Mouse (Mus musculus) left cerebral cortex, postnatal 25 days (tissue): ENCODE measurements at regions not wholly inside any gene's neighbourhood (a gene's known extent, or its start where the extent isn't known, plus 50 kb on each side); places are given as distances from the start of the nearest gene placed in this dataset.

Source experiments
- DNase-seq, 2 experiments: peaks; one replicate each; pipeline ENCODE4 v3.0.0; 2022; ENCODE audit warnings: low spot score in 2 of 2, mixed read lengths in 1 of 2
- intact Hi-C: fragments of 180-260 bp; cut with DNase I; formaldehyde crosslinking; loops from one replicate; pipeline ENCODE4 v1.15.1; 2025

DNA sequence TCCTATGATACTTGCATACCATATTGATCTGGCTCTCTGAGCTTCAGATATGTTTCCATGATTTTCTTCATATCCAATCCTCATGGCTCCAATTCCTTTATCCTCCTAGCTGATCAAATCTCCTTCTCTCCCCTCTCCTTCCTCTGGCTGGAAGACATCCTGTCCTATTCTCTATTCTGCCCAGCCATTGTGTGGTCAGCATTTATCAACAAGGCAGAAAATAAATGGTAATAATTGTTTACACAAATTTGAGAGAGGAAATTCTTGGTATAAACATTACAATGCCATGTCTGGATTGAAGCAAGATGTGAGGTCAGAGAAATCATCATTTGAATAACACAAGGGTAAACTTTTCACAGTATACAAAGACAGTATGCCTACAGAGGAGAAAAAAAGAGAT lies 158.2 kb downstream of the Naf1 start:
- DNase-seq, result no peak
- intact Hi-C loops, result no loop called here

DNA sequence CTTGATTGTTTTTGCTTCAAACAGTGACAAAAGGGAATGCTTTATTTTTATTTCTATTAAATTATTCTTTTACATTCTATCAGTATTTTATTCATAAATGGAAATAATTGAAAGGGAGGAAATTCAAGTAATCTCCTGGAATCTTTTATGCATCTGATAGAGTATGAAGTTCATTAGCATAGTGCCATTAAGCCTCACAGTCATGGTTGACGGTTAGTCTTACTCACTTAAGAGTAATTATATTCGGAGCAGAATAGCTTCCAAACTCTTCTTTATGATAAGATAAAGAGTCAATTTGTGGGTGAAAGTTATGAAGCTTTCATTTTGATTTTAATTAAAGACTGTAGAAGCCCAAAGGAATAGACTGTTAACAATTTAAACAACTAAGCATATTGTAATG lies 172.8 kb downstream of the Naf1 start:
- intact Hi-C loops, result no loop called here
- DNase-seq, result no peak

DNA sequence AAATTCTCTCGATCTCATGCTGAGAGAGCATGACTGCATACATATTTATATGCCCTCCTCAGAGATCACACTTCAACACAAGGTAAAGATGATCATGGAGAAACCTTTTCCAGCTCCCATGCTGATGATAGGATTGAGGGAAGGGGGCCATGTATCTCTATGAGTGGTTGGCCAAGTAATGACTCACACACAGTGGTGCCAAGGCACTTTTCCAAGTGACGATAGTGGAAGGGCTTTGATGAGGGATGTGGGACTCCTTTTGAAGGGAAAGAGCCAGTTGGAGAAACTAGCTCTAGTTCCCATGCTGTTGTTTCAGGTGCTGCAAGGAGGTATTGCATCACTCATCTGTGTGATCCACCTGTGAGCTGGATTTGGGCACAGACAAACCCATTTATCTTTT lies 201.5 kb downstream of the Naf1 start:
- intact Hi-C loops, result no loop called here
- peak in 1 of 2 experiments; percentile 41 for DNase-seq

DNA sequence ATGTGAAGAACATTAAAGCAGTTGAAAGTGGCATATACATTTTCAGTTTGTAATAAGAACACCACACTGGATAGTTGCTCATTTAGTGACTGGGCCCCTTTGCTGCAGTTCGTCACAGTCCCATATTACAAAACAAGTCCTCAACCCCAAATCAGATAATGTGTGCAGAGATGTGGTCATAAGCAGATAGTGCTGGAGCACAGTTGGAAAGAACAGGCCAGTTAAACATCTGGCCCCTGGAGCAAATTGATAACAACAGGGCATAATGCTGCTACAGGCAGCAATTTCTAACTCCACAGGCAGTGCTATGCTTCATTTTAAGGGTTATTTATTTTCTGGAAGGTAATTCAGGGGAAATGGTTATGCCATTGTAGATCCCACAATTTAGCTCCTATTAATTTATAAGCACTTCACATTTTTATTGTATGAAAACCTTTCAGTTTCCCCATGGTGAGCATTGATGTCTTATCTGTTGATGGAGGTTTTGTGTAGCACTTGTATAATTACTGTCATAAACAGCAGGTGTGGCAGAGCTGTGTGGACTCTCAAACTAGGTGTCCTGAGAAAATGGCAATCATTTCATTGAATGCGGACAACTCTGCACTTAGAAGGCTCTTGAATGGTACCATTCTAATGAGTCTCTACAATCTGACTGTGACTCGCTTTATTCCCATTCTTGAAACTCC lies 208.2 kb downstream of the Naf1 start:
- DNase-seq, result no peak
- intact Hi-C loops, result no loop called here

DNA sequence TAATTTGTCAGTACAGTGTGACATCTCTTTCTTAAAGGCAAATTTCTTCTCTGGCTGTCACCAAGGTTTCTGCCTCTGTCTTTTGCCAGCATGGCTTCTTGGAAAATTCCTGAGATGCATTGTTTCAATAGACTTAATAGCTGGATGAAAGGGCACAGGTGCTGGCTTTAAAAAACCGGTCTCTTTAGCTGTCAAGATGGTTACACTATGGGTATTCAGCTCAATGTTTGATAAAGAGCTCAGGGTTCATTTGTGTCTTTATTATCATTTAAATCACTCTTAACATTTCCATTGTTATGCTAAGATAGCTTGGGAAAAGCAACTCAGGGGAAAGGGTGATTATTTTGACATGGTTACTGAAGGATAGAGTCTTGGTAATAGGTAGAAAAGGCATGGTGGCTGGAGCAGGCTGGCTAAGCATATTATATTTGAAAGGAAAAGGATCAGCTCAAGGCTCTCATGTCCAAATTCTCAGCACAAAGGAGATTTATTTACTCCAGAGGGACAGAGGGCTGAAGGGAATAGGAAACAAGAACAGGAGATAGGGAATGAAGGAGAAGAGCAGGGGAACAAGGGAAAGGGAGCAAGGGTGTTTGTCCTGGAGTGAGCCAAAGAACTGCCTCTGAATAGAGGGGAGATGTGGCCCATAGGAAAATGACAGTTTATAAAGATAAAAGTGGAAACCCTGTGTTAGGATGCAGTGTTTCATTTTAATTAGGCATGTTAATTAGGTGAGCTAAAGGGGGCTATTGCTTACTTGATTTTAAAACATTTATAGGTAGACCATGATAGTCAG lies 226.4 kb downstream of the Naf1 start:
- intact Hi-C loops, result no loop called here
- no peak for DNase-seq
